Mouse (Mus musculus) heart, embryonic 11.5 days (tissue): ENCODE results near the gene Senp3. TPM values are rescaled to one million over a fixed set of nuclear protein-coding genes. Genes with fewer than 3 reads are reported as not detected.

Experiments
- ATAC-seq: fragments of 200-750 bp; cut with Nextera tagmentation; replicated peaks from 2 replicates; pipeline ENCODE4 v1.8.0; 2017; ENCODE audit warnings: moderate library complexity; ENCODE audit not compliant: insufficient number of reproducible peaks, low FRiP score, low TSS enrichment
- H3K27ac ChIP-seq: fragments of 300-500 bp; sonication (generic); 2 replicates; pipeline ENCODE4 v1.5.1; 2014; ENCODE audit warnings: mild to moderate bottlenecking, low read depth, low read length
- H3K27me3 ChIP-seq: fragments of 300-500 bp; sonication (generic); 2 replicates; pipeline ENCODE4 v1.6.1; 2014; ENCODE audit warnings: mild to moderate bottlenecking, low read length, mixed read lengths; ENCODE audit not compliant: control insufficient read depth, insufficient read depth
- H3K36me3 ChIP-seq: fragments of 300-500 bp; sonication (generic); 2 replicates; pipeline ENCODE4 v1.6.1; 2014; ENCODE audit warnings: mild to moderate bottlenecking, low read length, moderate library complexity, mixed read lengths; ENCODE audit not compliant: control insufficient read depth, insufficient read depth
- H3K4me1 ChIP-seq: fragments of 300-500 bp; sonication (generic); 2 replicates; pipeline ENCODE4 v1.6.1; 2014; ENCODE audit warnings: low read length; ENCODE audit not compliant: control insufficient read depth, insufficient read depth
- H3K4me2 ChIP-seq: fragments of 300-500 bp; sonication (generic); 2 replicates; pipeline ENCODE4 v1.6.1; 2014; ENCODE audit warnings: mild to moderate bottlenecking, moderate library complexity
- H3K4me3 ChIP-seq: fragments of 300-500 bp; sonication (generic); 2 replicates; pipeline ENCODE4 v1.5.1; 2014; ENCODE audit warnings: low read depth, low read length
- H3K9ac ChIP-seq: fragments of 300-500 bp; sonication (generic); 2 replicates; pipeline ENCODE4 v1.6.1; 2014; ENCODE audit warnings: mild to moderate bottlenecking, low read depth, low read length, moderate library complexity
- H3K9me3 ChIP-seq: fragments of 300-500 bp; sonication (generic); replicated peaks from 2 replicates; pipeline ENCODE4 v1.6.1; 2016; ENCODE audit warnings: low read length; ENCODE audit not compliant: control insufficient read depth
- WGBS: fragments of 180-500 bp; shearing (Covaris S2); extraction: QIAGEN DNeasy Blood & Tissue Kit; methylation state at CpG from one replicate; pipeline ENCODE4 v1.1.7; 2014; ENCODE audit not compliant: insufficient replicate concordance; 5-methylcytosine and 5-hydroxymethylcytosine counted together
- polyA plus RNA-seq: library from polyadenylated mRNA; unstranded; fragments of >200 nt; fragmentation: Nextera tagmentation; extraction: Ambion mirVana; gene quantifications from 2 replicates; pipeline ENCODE4 v1.2.1, GENCODE M21; 2014

Gene Senp3
- polyA plus RNA-seq, 1 experiment from 2014 or later, result 81.4 TPM

DNA sequence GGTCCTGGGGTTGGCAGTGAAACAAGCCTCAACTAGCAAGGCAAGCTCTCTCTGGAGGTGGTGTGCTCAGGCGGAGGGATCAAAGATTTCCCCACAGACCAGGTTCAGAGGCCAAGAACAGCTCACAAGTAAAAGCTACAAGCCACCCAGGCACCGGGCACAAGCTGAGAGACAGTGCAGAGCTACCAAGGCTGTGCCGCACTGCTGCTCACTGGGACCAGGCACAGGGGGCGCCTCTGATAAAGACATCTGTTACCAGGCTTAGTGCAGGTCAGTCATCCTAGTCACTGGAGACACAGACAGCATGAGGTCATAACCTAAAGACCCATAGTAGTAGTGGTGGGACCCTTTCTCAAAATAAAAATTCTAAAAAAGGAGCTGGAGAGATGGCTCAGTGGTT is 35.1 kb upstream of the Senp3 start:
- no peak overlapping the region for H3K4me3 ChIP-seq
- no peaks in the 10 kb centered on the region for H3K36me3 ChIP-seq
- no peak overlapping the region for H3K27ac ChIP-seq
- no peaks in the 10 kb centered on the region for H3K9me3 ChIP-seq
- no peak overlapping the region for H3K4me2 ChIP-seq
- H3K4me1 ChIP-seq, result peaks cover 12% of the 10 kb centered on the region
- 67% methylated on average over 4 of the region's 4 CpGs for WGBS
- no peak for ATAC-seq
- no peaks in the 10 kb centered on the region for H3K27me3 ChIP-seq
- H3K9ac ChIP-seq, result no peak overlapping the region

DNA sequence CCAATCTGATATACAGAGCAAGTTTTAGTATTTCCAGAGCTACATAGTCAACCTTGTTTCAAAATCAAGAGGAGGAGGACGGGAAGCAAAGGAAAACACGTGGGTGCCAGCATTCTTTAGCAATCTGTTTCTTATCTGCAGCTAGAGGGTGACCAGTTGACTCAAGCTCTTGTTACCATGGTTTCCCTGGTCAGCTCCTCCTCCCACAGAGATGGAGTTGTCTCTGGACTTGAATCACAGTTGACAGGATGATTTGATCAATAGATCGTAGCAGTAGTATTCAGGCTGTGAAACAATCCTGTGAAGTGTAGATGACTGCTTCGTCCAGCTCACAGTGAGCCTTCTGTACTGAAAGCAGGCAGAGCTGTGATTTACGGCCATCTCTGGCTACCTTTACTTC is 34.0 kb upstream of the Senp3 start:
- H3K4me3 ChIP-seq, result no peak overlapping the region
- H3K4me1 ChIP-seq, result peaks cover 12% of the 10 kb centered on the region
- no peaks in the 10 kb centered on the region for H3K27me3 ChIP-seq
- H3K9me3 ChIP-seq, result no peaks in the 10 kb centered on the region
- H3K36me3 ChIP-seq, result no peaks in the 10 kb centered on the region
- 18% methylated on average over 5 of the region's 5 CpGs for WGBS
- H3K4me2 ChIP-seq, result peak overlapping the region; percentile 14; the same call in 1 of the 2 replicates
- no peak overlapping the region for H3K9ac ChIP-seq
- ATAC-seq, result no peak
- H3K27ac ChIP-seq, result peak overlapping the region; percentile 10; the same call in 1 of the 2 replicates

DNA sequence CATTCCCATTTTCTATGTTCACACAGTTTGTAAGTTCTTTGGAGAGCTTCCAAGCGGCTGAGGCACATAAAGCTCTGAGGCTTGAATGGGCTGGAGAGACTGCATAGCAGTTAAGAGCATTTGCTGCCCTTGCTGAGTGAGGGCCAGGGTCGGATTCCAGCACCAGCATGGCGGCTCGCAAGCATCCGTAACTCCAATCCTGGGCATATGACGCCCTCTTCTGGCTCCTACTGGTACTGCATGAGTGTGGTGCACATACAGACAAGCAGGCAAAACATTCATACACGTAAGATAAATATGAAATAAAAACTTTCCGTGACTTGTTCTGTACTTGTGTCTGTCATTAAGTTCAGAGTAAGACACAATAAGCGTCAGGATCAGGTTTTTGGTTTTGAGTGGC is 33.6 kb upstream of the Senp3 start:
- Histone ChIP-seq H3K27me3 (no peaks in the 10 kb centered on the region), H3K27ac (peak overlapping the region; percentile 10; the same call in 1 of the 2 replicates), H3K4me1 (peaks cover 12% of the 10 kb centered on the region), H3K36me3 (no peaks in the 10 kb centered on the region), H3K9ac (no peak overlapping the region), H3K4me2 (peak overlapping the region; percentile 14; the same call in 1 of the 2 replicates), H3K9me3 (no peaks in the 10 kb centered on the region), H3K4me3 (no peak overlapping the region)
- 56% methylated on average over 9 of the region's 9 CpGs for WGBS
- ATAC-seq, result no peak

DNA sequence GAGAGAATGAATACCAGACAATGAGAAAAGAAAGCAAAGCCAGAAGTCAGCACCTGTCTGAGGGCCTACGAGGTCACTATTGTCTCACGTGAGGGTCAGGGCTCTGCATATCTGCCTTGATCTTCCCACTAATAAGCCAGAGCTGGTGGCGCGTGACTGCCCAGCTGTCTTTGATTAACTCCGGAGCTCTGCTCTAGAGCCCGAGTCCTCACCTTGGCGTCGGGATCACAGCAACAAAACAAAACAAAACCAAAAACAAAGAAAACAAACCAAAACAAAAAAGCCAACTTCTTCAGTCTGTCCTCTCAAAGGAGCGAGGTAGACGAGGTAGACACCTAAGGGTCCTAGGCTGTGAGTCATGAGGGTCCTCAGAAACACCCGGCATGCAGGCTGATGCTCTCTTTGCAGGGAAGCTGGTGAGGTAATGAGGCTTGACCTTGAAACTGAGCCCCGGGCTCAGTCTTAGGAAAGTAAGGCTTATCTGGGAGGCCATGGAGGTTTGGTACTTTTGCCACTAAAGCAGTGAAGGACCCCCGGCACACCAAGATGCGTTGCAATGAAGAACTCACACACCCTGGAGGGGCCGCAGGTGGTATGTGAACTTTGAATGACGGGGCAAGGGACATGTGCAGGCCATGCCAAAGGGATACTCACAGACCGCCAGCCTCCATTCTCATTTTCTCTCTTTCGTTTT is 32.9 kb upstream of the Senp3 start:
- no peak overlapping the region for H3K4me3 ChIP-seq
- H3K9me3 ChIP-seq, result no peaks in the 10 kb centered on the region
- H3K27ac ChIP-seq, result no peak overlapping the region
- peaks cover 12% of the 10 kb centered on the region for H3K4me1 ChIP-seq
- no peak for ATAC-seq
- no peaks in the 10 kb centered on the region for H3K27me3 ChIP-seq
- 66% methylated on average over 18 of the region's 18 CpGs for WGBS
- H3K36me3 ChIP-seq, result no peaks in the 10 kb centered on the region
- no peak overlapping the region for H3K9ac ChIP-seq
- H3K4me2 ChIP-seq, result no peak overlapping the region

DNA sequence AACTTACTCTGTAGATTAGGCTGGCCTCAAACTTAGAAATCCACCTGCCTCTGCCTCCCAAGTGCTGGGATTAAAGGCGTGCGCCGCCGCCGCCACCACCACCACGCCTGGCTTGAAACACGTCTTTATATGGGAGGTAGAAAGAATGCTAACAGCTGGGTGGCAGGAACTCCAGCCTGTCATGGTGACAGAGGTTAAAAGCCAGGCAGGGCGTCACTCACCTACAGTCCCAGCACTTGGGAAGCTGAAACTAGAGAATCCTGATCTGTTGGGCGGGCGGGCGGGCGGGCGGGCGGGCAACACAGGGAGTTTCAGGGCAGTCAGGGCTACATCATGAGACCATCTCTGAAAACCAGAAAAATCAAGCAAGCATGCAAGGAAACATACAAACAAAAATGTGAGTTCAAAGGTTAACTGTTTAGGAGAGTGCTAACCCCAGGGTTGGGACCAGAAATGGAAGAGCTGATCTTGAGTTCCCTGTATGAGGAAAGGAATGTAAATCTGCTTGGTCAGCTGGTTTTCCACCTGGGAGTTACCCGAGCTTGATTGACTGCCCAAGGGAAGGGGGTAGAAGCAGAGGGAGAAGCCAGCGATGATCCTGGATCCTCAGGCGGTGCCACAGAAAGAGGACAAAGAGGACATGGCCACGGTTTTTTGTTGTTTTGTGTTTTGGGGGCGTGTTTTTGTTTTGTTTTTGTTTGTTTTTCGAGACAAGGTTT is 31.2 kb upstream of the Senp3 start:
- no peak for ATAC-seq
- 74% methylated on average over 20 of the region's 20 CpGs for WGBS

DNA sequence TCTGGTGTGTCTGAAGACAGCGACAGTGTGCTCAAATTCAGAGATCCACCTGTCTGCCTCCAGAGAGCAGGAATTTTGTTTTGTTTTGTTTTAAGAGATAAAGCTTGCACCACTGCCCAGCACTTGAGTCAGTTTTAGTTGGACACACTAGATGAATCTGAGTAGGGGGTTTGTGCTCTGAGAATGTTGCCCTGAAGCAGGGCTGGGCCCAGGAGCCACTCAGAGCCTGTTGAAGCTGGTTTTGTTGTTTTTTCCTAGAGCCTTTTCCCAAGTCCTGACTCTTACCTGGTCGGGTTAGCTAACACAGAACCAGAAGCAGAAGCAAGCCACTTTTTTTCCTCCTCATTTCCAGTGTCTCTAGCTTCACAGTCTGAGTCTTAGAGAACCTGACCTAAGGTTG is 29.2 kb upstream of the Senp3 start:
- H3K36me3 ChIP-seq, result no peaks in the 10 kb centered on the region
- WGBS, result 73% methylated on average over 2 of the region's 2 CpGs
- H3K9me3 ChIP-seq, result no peaks in the 10 kb centered on the region

More for the DNA sequence above, 31.2 kb upstream of the Senp3 start:
- Histone ChIP-seq H3K4me1 (peaks cover 12% of the 10 kb centered on the region), H3K4me3 (no peak overlapping the region), H3K4me2 (no peak overlapping the region), H3K27ac (no peak overlapping the region), H3K36me3 (no peaks in the 10 kb centered on the region), H3K9me3 (no peaks in the 10 kb centered on the region), H3K9ac (no peak overlapping the region), H3K27me3 (no peaks in the 10 kb centered on the region)

DNA sequence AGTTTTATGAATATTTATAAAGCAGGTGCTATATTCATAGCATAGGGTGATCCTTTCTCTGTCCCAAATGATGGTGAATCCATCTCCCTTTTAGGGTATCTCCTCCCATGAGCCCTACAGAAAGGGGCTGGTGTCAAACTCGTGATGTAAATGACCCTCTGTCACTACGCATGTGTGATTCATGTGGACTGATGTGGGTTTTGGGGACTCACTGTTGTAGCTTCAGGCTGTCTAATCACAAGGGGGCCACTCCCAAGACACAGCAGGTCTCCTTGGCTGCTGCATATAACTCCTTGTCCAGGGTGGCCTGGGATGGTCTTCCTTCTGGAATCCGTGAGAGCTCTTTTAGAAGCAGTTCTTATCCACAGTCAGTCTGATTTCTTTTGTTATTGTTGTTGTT is 28.6 kb upstream of the Senp3 start:
- no peaks in the 10 kb centered on the region for H3K36me3 ChIP-seq
- ATAC-seq, result no peak
- WGBS, result 79% methylated on average over 3 of the region's 3 CpGs
- H3K27ac ChIP-seq, result no peak overlapping the region
- no peaks in the 10 kb centered on the region for H3K9me3 ChIP-seq
- H3K4me1 ChIP-seq, result peaks cover 4% of the 10 kb centered on the region; the same call in 1 of the 2 replicates
- no peaks in the 10 kb centered on the region for H3K27me3 ChIP-seq
- H3K4me2 ChIP-seq, result no peak overlapping the region
- no peak overlapping the region for H3K4me3 ChIP-seq
- H3K9ac ChIP-seq, result no peak overlapping the region

More for the DNA sequence above, 29.2 kb upstream of the Senp3 start:
- ATAC-seq, result no peak
- peaks cover 10% of the 10 kb centered on the region for H3K4me1 ChIP-seq
- no peak overlapping the region for H3K9ac ChIP-seq
- H3K27me3 ChIP-seq, result no peaks in the 10 kb centered on the region
- no peak overlapping the region for H3K4me3 ChIP-seq
- H3K4me2 ChIP-seq, result no peak overlapping the region
- no peak overlapping the region for H3K27ac ChIP-seq

DNA sequence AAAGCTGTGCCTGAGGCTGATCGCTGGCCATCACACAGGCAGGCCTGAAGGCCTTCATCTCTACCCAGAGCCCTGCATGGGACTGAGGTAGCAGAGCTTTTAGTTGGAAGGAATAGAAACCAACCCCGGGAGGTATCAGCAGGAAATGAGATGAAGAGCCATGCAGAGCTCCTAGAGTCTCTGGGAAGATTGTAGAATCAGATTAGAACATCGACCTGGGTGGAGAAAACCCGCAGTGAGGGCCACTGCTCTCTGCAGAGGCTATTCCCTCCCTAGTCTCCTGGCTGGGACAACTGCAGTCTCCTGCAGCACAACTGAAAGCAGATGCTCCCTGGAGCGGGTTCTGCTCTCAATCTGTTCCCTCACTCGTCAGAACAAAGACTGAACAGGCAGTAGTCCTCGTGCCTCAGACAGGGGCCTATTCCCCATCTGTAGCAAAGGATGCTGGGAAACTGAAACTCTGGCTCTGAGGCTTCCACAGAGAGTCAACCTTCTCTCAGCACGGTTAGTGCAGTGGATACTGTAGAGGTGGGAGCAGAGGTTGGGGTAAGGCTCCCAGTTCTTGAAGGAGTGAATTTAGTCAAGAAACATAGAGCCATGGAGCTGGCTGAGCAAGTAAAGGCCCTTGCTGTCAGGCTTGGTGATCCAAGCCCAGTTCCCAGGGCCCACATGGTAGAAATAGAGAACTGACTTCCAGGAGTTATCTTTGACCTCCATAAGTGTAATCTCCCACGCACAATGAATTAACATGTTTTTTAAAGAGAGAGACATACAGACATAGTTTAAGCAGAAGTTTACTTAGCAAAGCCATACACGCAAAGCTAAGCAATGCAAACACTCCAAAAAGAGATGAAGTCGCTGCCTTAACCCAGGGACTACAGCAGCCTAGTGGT is 27.9 kb upstream of the Senp3 start:
- Histone ChIP-seq H3K27ac (no peak overlapping the region), H3K9ac (no peak overlapping the region)

More for the DNA sequence above, 27.9 kb upstream of the Senp3 start:
- Histone ChIP-seq H3K9me3 (no peaks in the 10 kb centered on the region), H3K4me3 (no peak overlapping the region), H3K27me3 (no peaks in the 10 kb centered on the region), H3K4me1 (0 out of 2 replicates have a peak, but pooled peaks cover 3% of the 10 kb centered on the region), H3K4me2 (no peak overlapping the region), H3K36me3 (no peaks in the 10 kb centered on the region)
- 47% methylated on average over 11 of the region's 11 CpGs for WGBS
- ATAC-seq, result no peak
